Mouse (Mus musculus): ENCODE results near the gene Sema4f. TPM values are rescaled to one million over a fixed set of nuclear protein-coding genes. Genes with fewer than 3 reads are reported as not detected.

Gene Sema4f
- polyA plus RNA-seq, 1 experiment = 1.2 TPM

DNA sequence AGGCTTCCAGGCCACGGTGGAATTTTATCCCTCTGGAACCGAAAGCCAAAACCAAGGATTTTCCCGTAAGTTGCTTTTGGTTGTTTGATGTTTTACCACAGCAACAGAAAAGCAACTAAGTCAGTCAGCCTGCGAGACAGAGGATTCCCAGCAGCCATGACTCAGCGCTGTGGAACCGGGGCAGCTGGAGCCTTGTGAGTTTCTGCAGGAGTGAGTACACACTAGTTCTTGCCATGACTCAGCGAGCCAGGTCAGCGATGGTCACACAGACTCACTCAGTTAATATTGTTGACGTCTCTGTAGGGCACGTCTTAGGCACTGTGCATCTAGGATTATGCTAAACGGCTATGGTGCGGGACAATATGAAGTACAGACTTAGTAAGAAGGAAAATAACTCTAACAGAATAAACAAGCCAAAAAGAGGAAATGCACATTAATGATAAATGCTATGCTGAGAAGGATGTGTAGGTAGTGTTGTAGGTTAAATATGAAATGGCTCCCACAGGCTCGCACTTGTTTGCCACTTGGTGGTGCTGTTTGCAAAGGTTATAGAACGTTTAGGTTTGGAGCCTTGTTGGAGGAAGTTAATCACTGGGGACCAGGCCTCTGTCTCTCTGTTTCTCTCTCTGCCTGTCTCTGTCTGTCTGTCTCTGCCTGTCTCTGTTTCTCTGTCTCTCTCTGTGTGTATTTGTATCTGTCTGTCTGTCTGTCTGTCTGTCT is 30.3 kb downstream of the Sema4f start:
- H3K27ac ChIP-seq (ENCODE audit: insufficient read depth, low read length) = no peak overlapping the region
- no peaks in the 10 kb centered on the region for H3K36me3 ChIP-seq (ENCODE audit: control insufficient read depth, insufficient read depth, low read length, poor library complexity, severe bottlenecking)
- no peaks in the 10 kb centered on the region for H3K4me1 ChIP-seq (ENCODE audit: control insufficient read depth, insufficient read depth, low read length)
- peak overlapping the region; percentile 7; the same call in 1 of the 2 replicates for H3K4me3 ChIP-seq (ENCODE audit: low read depth, low read length)
- H3K9ac ChIP-seq (ENCODE audit: low read depth, poor library complexity, severe bottlenecking) = no peak overlapping the region
- H3K27me3 ChIP-seq (ENCODE audit: control insufficient read depth, insufficient read depth, low read length, poor library complexity, severe bottlenecking) = no peaks in the 10 kb centered on the region
- H3K9me3 ChIP-seq (replicated peaks; ENCODE audit: control insufficient read depth, insufficient read depth, low read length, poor library complexity, severe bottlenecking) = no peaks in the 10 kb centered on the region
- TF ChIP-seq CTCF (IDR thresholded peaks at IDR 0.05; ENCODE audit: low read depth, low read length) (peak; percentile 30), EP300 (IDR thresholded peaks at IDR 0.05; ENCODE audit: insufficient read depth, low read depth, low read length) (no peak)

DNA sequence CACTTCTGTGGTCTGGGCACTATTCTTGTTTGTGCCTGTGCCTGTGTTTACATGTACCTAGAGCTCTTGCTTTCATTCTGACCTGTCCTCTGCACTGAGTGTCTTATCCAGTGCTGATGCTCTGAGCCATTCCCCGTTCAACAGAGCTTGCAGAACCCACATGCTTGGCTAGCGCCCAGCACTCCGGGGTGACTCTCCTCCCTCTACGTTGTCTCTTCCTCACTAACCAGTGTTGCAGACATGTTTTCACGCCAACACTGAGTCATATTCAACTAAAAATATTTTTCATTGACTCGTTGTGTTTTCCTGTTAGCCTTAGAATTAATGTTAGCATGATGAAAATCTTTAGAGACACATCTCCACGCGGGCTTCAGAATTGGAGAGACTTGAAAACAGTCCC is 31.5 kb downstream of the Sema4f start:
- Histone ChIP-seq H3K36me3 (ENCODE audit: control insufficient read depth, insufficient read depth, low read length, poor library complexity, severe bottlenecking) (no peaks in the 10 kb centered on the region), H3K27me3 (ENCODE audit: control insufficient read depth, insufficient read depth, low read length, poor library complexity, severe bottlenecking) (no peaks in the 10 kb centered on the region), H3K4me3 (ENCODE audit: low read depth, low read length) (no peak overlapping the region), H3K27ac (ENCODE audit: insufficient read depth, low read length) (no peak overlapping the region), H3K9me3 (replicated peaks; ENCODE audit: control insufficient read depth, insufficient read depth, low read length, poor library complexity, severe bottlenecking) (no peaks in the 10 kb centered on the region), H3K9ac (ENCODE audit: low read depth, poor library complexity, severe bottlenecking) (no peak overlapping the region), H3K4me1 (ENCODE audit: control insufficient read depth, insufficient read depth, low read length) (no peaks in the 10 kb centered on the region)
- TF ChIP-seq EP300 (IDR thresholded peaks at IDR 0.05; ENCODE audit: insufficient read depth, low read depth, low read length) = no peak
- no peak for TF ChIP-seq POLR2A (IDR thresholded peaks at IDR 0.05; ENCODE audit: insufficient read depth, low read length)
- TF ChIP-seq CTCF (IDR thresholded peaks at IDR 0.05; ENCODE audit: low read depth, low read length) = no peak

DNA sequence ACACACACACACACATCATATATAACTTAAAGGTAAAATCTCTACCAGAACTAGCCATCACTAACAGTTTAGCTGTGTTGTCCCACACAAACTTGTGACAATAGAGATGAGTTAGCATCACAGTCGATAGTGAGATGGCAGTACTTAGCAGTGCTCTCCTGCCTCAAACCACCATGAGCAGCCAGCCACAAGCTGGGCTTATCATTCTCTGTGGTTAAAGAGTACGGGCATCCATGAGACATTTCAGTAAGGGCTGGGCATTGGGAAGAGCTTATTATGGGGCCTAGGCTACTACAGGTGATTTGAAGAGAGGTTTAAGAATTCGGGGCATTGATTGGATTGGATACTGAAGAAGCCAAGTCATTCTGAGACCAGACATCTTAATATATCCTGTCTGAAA is 32.6 kb downstream of the Sema4f start:
- H3K9ac ChIP-seq (ENCODE audit: low read depth, poor library complexity, severe bottlenecking) = no peak overlapping the region
- no peaks in the 10 kb centered on the region for H3K9me3 ChIP-seq (replicated peaks; ENCODE audit: control insufficient read depth, insufficient read depth, low read length, poor library complexity, severe bottlenecking)
- no peaks in the 10 kb centered on the region for H3K36me3 ChIP-seq (ENCODE audit: control insufficient read depth, insufficient read depth, low read length, poor library complexity, severe bottlenecking)
- H3K4me1 ChIP-seq (ENCODE audit: control insufficient read depth, insufficient read depth, low read length) = no peaks in the 10 kb centered on the region
- no peak overlapping the region for H3K4me3 ChIP-seq (ENCODE audit: low read depth, low read length)
- no peak overlapping the region for H3K27ac ChIP-seq (ENCODE audit: insufficient read depth, low read length)
- H3K27me3 ChIP-seq (ENCODE audit: control insufficient read depth, insufficient read depth, low read length, poor library complexity, severe bottlenecking) = no peaks in the 10 kb centered on the region
- TF ChIP-seq CTCF (IDR thresholded peaks at IDR 0.05; ENCODE audit: low read depth, low read length) (no peak), POLR2A (IDR thresholded peaks at IDR 0.05; ENCODE audit: insufficient read depth, low read length) (no peak), EP300 (IDR thresholded peaks at IDR 0.05; ENCODE audit: insufficient read depth, low read depth, low read length) (no peak)

GRCm38 (mm10) chr6:82902559-82902958 is 37.0 kb downstream of the Sema4f start:
- H3K4me1 ChIP-seq (ENCODE audit: control insufficient read depth, insufficient read depth, low read length) = no peaks in the 10 kb centered on the region
- no peak overlapping the region for H3K4me3 ChIP-seq (ENCODE audit: low read depth, low read length)
- H3K36me3 ChIP-seq (ENCODE audit: control insufficient read depth, insufficient read depth, low read length, poor library complexity, severe bottlenecking) = no peaks in the 10 kb centered on the region
- no peak for TF ChIP-seq POLR2A (IDR thresholded peaks at IDR 0.05; ENCODE audit: insufficient read depth, low read length)
- TF ChIP-seq EP300 (IDR thresholded peaks at IDR 0.05; ENCODE audit: insufficient read depth, low read depth, low read length) = no peak
- no peak for TF ChIP-seq CTCF (IDR thresholded peaks at IDR 0.05; ENCODE audit: low read depth, low read length)
- no peaks in the 10 kb centered on the region for H3K9me3 ChIP-seq (replicated peaks; ENCODE audit: control insufficient read depth, insufficient read depth, low read length, poor library complexity, severe bottlenecking)
- no peaks in the 10 kb centered on the region for H3K27me3 ChIP-seq (ENCODE audit: control insufficient read depth, insufficient read depth, low read length, poor library complexity, severe bottlenecking)
- H3K9ac ChIP-seq (ENCODE audit: low read depth, poor library complexity, severe bottlenecking) = no peak overlapping the region
- no peak overlapping the region for H3K27ac ChIP-seq (ENCODE audit: insufficient read depth, low read length)

DNA sequence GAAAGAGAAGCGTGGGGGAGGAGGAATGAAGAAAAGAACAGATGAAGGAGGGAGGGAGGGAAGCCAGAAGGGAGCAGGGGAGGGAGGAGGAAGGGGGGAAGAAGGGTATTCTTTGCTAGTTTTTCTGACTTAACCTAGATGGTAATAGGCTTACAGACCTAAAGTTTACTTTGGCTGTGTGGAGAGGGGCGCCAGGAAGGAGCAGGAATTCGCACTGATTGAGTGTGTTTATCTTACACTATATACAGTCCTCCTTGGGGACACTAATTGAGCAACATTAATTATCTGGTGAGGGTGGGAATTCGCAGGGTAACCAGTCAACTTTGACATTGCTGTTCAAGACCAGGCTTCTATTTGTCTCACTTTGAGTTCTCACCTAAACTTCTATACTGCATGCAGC is 40.8 kb downstream of the Sema4f start:
- Histone ChIP-seq H3K4me3 (ENCODE audit: low read depth, low read length) (no peak overlapping the region), H3K36me3 (ENCODE audit: control insufficient read depth, insufficient read depth, low read length, poor library complexity, severe bottlenecking) (no peaks in the 10 kb centered on the region), H3K4me1 (ENCODE audit: control insufficient read depth, insufficient read depth, low read length) (no peaks in the 10 kb centered on the region), H3K9ac (ENCODE audit: low read depth, poor library complexity, severe bottlenecking) (no peak overlapping the region), H3K27ac (ENCODE audit: insufficient read depth, low read length) (no peak overlapping the region), H3K27me3 (ENCODE audit: control insufficient read depth, insufficient read depth, low read length, poor library complexity, severe bottlenecking) (no peaks in the 10 kb centered on the region), H3K9me3 (replicated peaks; ENCODE audit: control insufficient read depth, insufficient read depth, low read length, poor library complexity, severe bottlenecking) (no peaks in the 10 kb centered on the region)
- no peak for TF ChIP-seq CTCF (IDR thresholded peaks at IDR 0.05; ENCODE audit: low read depth, low read length)
- no peak for TF ChIP-seq POLR2A (IDR thresholded peaks at IDR 0.05; ENCODE audit: insufficient read depth, low read length)
- TF ChIP-seq EP300 (IDR thresholded peaks at IDR 0.05; ENCODE audit: insufficient read depth, low read depth, low read length) = no peak

GRCm38 (mm10) chr6:82898227-82898626 is 41.3 kb downstream of the Sema4f start:
- Histone ChIP-seq H3K4me3 (ENCODE audit: low read depth, low read length) (no peak overlapping the region), H3K9ac (ENCODE audit: low read depth, poor library complexity, severe bottlenecking) (no peak overlapping the region), H3K27ac (ENCODE audit: insufficient read depth, low read length) (no peak overlapping the region), H3K36me3 (ENCODE audit: control insufficient read depth, insufficient read depth, low read length, poor library complexity, severe bottlenecking) (no peaks in the 10 kb centered on the region), H3K9me3 (replicated peaks; ENCODE audit: control insufficient read depth, insufficient read depth, low read length, poor library complexity, severe bottlenecking) (no peaks in the 10 kb centered on the region), H3K4me1 (ENCODE audit: control insufficient read depth, insufficient read depth, low read length) (no peaks in the 10 kb centered on the region), H3K27me3 (ENCODE audit: control insufficient read depth, insufficient read depth, low read length, poor library complexity, severe bottlenecking) (no peaks in the 10 kb centered on the region)
- TF ChIP-seq POLR2A (IDR thresholded peaks at IDR 0.05; ENCODE audit: insufficient read depth, low read length) (no peak), EP300 (IDR thresholded peaks at IDR 0.05; ENCODE audit: insufficient read depth, low read depth, low read length) (no peak), CTCF (IDR thresholded peaks at IDR 0.05; ENCODE audit: low read depth, low read length) (no peak)
